Mouse (Mus musculus): ENCODE measurements at regions not wholly inside any gene's neighbourhood (a gene's known extent, or its start where the extent isn't known, plus 50 kb on each side); places are given as distances from the start of the nearest gene placed in this dataset.
A peak's percentile ranks its signal among the peaks of the same experiment; 100 is the strongest.

GRCm38 (mm10) chr3:41229493-41229892 lies 146.6 kb upstream of the Pgrmc2 start:
- no peaks in the 10 kb centered on the region for H3K36me3 ChIP-seq
- no peaks in the 10 kb centered on the region for H3K9me3 ChIP-seq (replicated peaks)
- H3K27me3 ChIP-seq = no peaks in the 10 kb centered on the region
- H3K4me3 ChIP-seq = no peak overlapping the region
- no peaks in the 10 kb centered on the region for H3K4me1 ChIP-seq
- ATAC-seq (ENCODE audit: low FRiP score) = no peak
- no peak overlapping the region for H3K4me2 ChIP-seq (replicated peaks)
- H3K9ac ChIP-seq = no peak overlapping the region
- H3K27ac ChIP-seq = no peak overlapping the region
- WGBS = 83% methylated on average over 2 of the region's 2 CpGs

- Histone ChIP-seq H3K9me3 (replicated peaks) (no peaks in the 10 kb centered on the region), H3K36me3 (no peaks in the 10 kb centered on the region), H3K4me3 (no peak overlapping the region), H3K4me2 (replicated peaks) (no peak overlapping the region), H3K27ac (no peak overlapping the region), H3K4me1 (no peaks in the 10 kb centered on the region), H3K9ac (no peak overlapping the region), H3K27me3 (no peaks in the 10 kb centered on the region)
- 35% methylated on average over 7 of the region's 7 CpGs for WGBS
- ATAC-seq (ENCODE audit: low FRiP score) = peak; percentile 87
Observed at GRCm38 (mm10) chr3:41228536-41228935, 145.7 kb upstream of the Pgrmc2 start.

GRCm38 (mm10) chr3:41220746-41221145 lies 137.9 kb upstream of the Pgrmc2 start:
- no peaks in the 10 kb centered on the region for H3K36me3 ChIP-seq
- H3K27me3 ChIP-seq = no peaks in the 10 kb centered on the region
- H3K9me3 ChIP-seq (replicated peaks) = no peaks in the 10 kb centered on the region
- ATAC-seq (ENCODE audit: low FRiP score) = no peak
- no peaks in the 10 kb centered on the region for H3K4me1 ChIP-seq
- H3K27ac ChIP-seq = no peak overlapping the region
- no peak overlapping the region for H3K4me2 ChIP-seq (replicated peaks)
- H3K4me3 ChIP-seq = no peak overlapping the region
- no peak overlapping the region for H3K9ac ChIP-seq

DNA sequence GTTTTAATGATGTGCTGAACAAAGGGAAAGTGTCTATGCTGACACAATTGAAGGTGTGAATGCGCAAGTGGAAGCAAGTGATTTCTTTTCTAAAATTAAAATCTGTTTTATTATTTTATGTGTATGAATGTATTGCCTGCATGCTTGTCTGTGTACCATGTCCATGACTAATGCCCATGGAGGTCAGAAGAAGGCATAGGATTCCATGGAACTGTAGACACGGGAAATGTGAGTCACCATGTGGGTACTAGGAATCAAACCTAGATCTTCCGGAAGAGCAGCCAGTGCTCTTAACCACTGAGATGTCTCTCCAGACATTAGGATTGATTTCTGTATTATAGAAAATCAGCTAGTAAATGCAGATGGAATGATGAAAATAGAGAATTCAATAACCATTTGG lies 134.9 kb upstream of the Pgrmc2 start:
- no peak overlapping the region for H3K27ac ChIP-seq
- no peak overlapping the region for H3K4me2 ChIP-seq (replicated peaks)
- H3K27me3 ChIP-seq = no peaks in the 10 kb centered on the region
- no peaks in the 10 kb centered on the region for H3K36me3 ChIP-seq
- H3K9ac ChIP-seq = no peak overlapping the region
- H3K9me3 ChIP-seq (replicated peaks) = no peaks in the 10 kb centered on the region
- no peaks in the 10 kb centered on the region for H3K4me1 ChIP-seq
- 93% methylated on average over 3 of the region's 3 CpGs for WGBS
- no peak for ATAC-seq (ENCODE audit: low FRiP score)
- H3K4me3 ChIP-seq = no peak overlapping the region

GRCm38 (mm10) chr3:41213533-41213932 lies 130.7 kb upstream of the Pgrmc2 start:
- no peaks in the 10 kb centered on the region for H3K36me3 ChIP-seq
- H3K9me3 ChIP-seq (replicated peaks) = no peaks in the 10 kb centered on the region
- no peak overlapping the region for H3K27ac ChIP-seq
- no peak for ATAC-seq (ENCODE audit: low FRiP score)
- no peaks in the 10 kb centered on the region for H3K4me1 ChIP-seq
- no peaks in the 10 kb centered on the region for H3K27me3 ChIP-seq
- H3K9ac ChIP-seq = no peak overlapping the region
- H3K4me3 ChIP-seq = no peak overlapping the region
- WGBS = 86% methylated on average over 2 of the region's 2 CpGs
- H3K4me2 ChIP-seq (replicated peaks) = no peak overlapping the region

- H3K27ac ChIP-seq = no peak overlapping the region
- no peaks in the 10 kb centered on the region for H3K9me3 ChIP-seq (replicated peaks)
- H3K4me1 ChIP-seq = no peaks in the 10 kb centered on the region
- H3K4me3 ChIP-seq = no peak overlapping the region
- H3K36me3 ChIP-seq = no peaks in the 10 kb centered on the region
- no peak overlapping the region for H3K9ac ChIP-seq
- 80% methylated on average over 7 of the region's 7 CpGs for WGBS
- H3K27me3 ChIP-seq = no peaks in the 10 kb centered on the region
- ATAC-seq (ENCODE audit: low FRiP score) = no peak
- H3K4me2 ChIP-seq (replicated peaks) = no peak overlapping the region
Observed at GRCm38 (mm10) chr3:41210333-41210732, 127.5 kb upstream of the Pgrmc2 start.

DNA sequence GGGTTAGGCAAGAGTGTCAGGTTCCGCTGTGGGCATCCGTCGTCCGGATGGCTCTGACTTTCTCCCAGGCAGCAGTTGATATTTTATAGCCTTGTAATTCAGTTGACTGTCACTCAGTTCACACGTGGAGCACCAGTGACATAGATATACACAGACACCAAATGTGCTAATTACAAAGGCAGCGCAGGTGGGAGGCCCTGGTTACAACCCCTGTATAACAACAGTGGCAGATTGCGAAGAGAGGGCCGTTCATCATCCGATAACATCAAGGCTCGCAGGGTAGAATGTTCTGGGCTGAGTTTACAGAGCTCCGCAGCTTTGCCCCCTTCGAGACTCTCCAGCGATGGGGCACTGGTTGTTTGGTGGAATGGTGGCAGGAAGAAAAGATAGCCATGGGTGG lies 120.0 kb upstream of the Pgrmc2 start:
- H3K4me1 ChIP-seq = no peaks in the 10 kb centered on the region
- 74% methylated on average over 13 of the region's 13 CpGs for WGBS
- no peak for ATAC-seq (ENCODE audit: low FRiP score)

DNA sequence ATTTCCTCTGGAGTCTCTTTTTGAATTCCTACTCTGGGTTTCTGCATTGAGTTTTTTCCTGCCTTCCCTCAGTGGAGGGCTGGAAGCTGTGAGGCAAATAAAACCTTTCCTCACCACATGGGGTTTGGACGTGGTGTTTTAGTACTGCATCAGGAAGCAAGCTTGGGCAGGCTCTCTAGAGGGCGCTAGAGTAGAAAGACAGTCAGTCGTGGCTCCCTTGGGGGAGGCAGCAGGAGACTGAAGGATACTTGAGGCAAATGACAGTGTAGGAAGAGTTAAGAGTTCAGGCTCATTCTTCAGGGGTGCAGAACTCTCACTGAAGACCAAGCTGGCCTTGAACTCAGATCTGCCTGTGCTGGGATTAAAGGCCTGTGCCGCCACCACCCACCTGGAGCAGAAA lies 118.9 kb upstream of the Pgrmc2 start:
- Histone ChIP-seq H3K27me3 (no peaks in the 10 kb centered on the region), H3K4me1 (no peaks in the 10 kb centered on the region), H3K9me3 (replicated peaks) (no peaks in the 10 kb centered on the region), H3K4me2 (replicated peaks) (no peak overlapping the region), H3K27ac (no peak overlapping the region), H3K4me3 (no peak overlapping the region), H3K9ac (no peak overlapping the region), H3K36me3 (no peaks in the 10 kb centered on the region)
- 34% methylated on average over 4 of the region's 4 CpGs for WGBS
- ATAC-seq (ENCODE audit: low FRiP score) = no peak

More for the DNA sequence above, 120.0 kb upstream of the Pgrmc2 start:
- Histone ChIP-seq H3K27ac (no peak overlapping the region), H3K4me3 (no peak overlapping the region), H3K9me3 (replicated peaks) (no peaks in the 10 kb centered on the region), H3K4me2 (replicated peaks) (no peak overlapping the region), H3K9ac (no peak overlapping the region), H3K27me3 (no peaks in the 10 kb centered on the region), H3K36me3 (no peaks in the 10 kb centered on the region)

GRCm38 (mm10) chr3:41200026-41200425 lies 117.2 kb upstream of the Pgrmc2 start:
- Histone ChIP-seq H3K27ac (no peak overlapping the region), H3K36me3 (no peaks in the 10 kb centered on the region), H3K4me2 (replicated peaks) (no peak overlapping the region), H3K9me3 (replicated peaks) (no peaks in the 10 kb centered on the region), H3K4me3 (no peak overlapping the region), H3K27me3 (no peaks in the 10 kb centered on the region), H3K4me1 (0 out of 2 replicates have a peak, but pooled peaks cover 2% of the 10 kb centered on the region), H3K9ac (no peak overlapping the region)
- ATAC-seq (ENCODE audit: low FRiP score) = no peak
- WGBS = 86% methylated on average over 5 of the region's 5 CpGs

DNA sequence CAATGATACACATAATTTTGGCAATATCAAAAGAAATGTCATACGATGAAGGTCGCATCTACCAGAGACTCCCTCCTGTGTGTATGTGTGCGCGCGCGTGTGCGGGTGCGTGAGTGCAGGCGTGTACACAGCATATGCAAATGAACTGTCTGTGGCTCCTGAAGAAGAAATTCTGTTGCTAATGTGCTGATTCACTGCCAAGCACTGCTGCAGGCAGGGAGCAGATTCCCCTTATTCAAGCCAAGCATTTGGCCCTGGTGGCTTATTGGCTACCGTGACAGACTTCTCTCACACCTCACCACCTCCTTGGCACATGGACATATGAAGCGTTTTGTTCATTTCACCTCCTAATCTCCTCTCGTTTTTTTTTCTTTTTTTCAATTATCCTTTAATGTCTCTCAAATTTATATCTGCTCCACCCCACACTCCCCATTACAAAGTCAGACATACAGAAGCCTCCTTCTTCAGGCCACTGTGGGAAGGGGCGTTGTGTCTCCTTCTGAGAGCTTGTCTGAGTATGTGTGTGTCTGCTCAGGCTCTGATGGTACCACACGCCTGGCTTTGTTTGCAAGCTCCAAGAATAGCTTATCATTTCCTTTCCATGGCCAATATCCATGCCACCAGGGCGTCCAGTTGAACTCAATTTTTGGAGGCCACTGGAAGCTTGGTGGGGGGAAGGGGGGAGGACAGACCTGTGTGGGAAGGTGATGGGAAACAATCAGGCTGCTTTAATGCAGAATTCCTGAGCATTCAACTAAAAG lies 115.5 kb upstream of the Pgrmc2 start:
- 86% methylated on average over 15 of the region's 15 CpGs for WGBS
- Histone ChIP-seq H3K27ac (no peak overlapping the region), H3K9me3 (replicated peaks) (no peaks in the 10 kb centered on the region), H3K4me3 (no peak overlapping the region), H3K9ac (no peak overlapping the region), H3K4me1 (peaks cover 6% of the 10 kb centered on the region; the same call in 1 of the 2 replicates), H3K27me3 (no peaks in the 10 kb centered on the region), H3K4me2 (replicated peaks) (no peak overlapping the region), H3K36me3 (no peaks in the 10 kb centered on the region)
- ATAC-seq (ENCODE audit: low FRiP score) = no peak

GRCm38 (mm10) chr3:41195113-41195975 lies 112.5 kb upstream of the Pgrmc2 start:
- Histone ChIP-seq H3K4me3 (no peak overlapping the region), H3K36me3 (no peaks in the 10 kb centered on the region), H3K9me3 (replicated peaks) (no peaks in the 10 kb centered on the region), H3K4me1 (peaks cover 6% of the 10 kb centered on the region; the same call in 1 of the 2 replicates), H3K27ac (no peak overlapping the region), H3K27me3 (no peaks in the 10 kb centered on the region), H3K9ac (no peak overlapping the region), H3K4me2 (replicated peaks) (no peak overlapping the region)
- ATAC-seq (ENCODE audit: low FRiP score) = 0 out of 2 replicates have a peak, but pooled peaks have one; percentile 19
- WGBS = 55% methylated on average over 7 of the region's 7 CpGs

- H3K9me3 ChIP-seq (replicated peaks) = no peaks in the 10 kb centered on the region
- H3K4me1 ChIP-seq = peaks cover 6% of the 10 kb centered on the region; the same call in 1 of the 2 replicates
- H3K36me3 ChIP-seq = no peaks in the 10 kb centered on the region
- 61% methylated on average over 9 of the region's 9 CpGs for WGBS
- no peak overlapping the region for H3K9ac ChIP-seq
- H3K27me3 ChIP-seq = no peaks in the 10 kb centered on the region
- no peak overlapping the region for H3K4me2 ChIP-seq (replicated peaks)
- no peak overlapping the region for H3K27ac ChIP-seq
- H3K4me3 ChIP-seq = no peak overlapping the region
- no peak for ATAC-seq (ENCODE audit: low FRiP score)
Observed at GRCm38 (mm10) chr3:41194311-41195112, 111.7 kb upstream of the Pgrmc2 start.

Data from hindbrain, embryonic 12.5 days (tissue).